26 mouse cellular contexts compared by ENCODE assay signal in genomic region chr14:90232661-90233060, GRCm38 (mm10).
"Had no signal": no experiment of that assay in that cellular context is flagged by ENCODE, and none has a peak within 500 bp of the region (broad histone marks: within the 10 kb centered on the region; RNA-seq: fewer than 3 reads in every experiment).

No protein-coding gene starts in this region.

- DNase-seq: gastrocnemius, adult 2 months; gastrocnemius, postnatal 10 days; gastrocnemius, postnatal 25 days; heart, adult 18-20 months; heart, postnatal 14 days; heart, postnatal 36 days; kidney, adult 11 months; kidney, adult 2 months; kidney, adult 9 months; kidney, postnatal 14 days; kidney, postnatal 36 days; layer of hippocampus, adult 9-11 months; layer of hippocampus, postnatal 36 days; liver had no signal

- H3K36me3 ChIP-seq: heart, embryonic 10.5 days; heart, embryonic 12.5 days; hindbrain, embryonic 12.5 days; hindbrain, embryonic 15.5 days; kidney, embryonic 15.5 days; limb, embryonic 10.5 days; limb, embryonic 12.5 days had no signal

- H3K4me1 ChIP-seq: heart, embryonic 10.5 days; heart, embryonic 12.5 days; hindbrain, embryonic 12.5 days; hindbrain, embryonic 15.5 days; kidney, embryonic 15.5 days; limb, embryonic 10.5 days; limb, embryonic 12.5 days had no signal

- H3K9me3 ChIP-seq: heart, embryonic 10.5 days; heart, embryonic 12.5 days; hindbrain, embryonic 12.5 days; hindbrain, embryonic 15.5 days; kidney, embryonic 15.5 days; limb, embryonic 10.5 days; limb, embryonic 12.5 days had no signal

- H3K4me2 ChIP-seq: heart, embryonic 12.5 days; hindbrain, embryonic 12.5 days; hindbrain, embryonic 15.5 days; kidney, embryonic 15.5 days; limb, embryonic 12.5 days; liver, embryonic 11.5 days had no signal

- ATAC-seq: hindbrain, postnatal 0 days; intestine, embryonic 16.5 days had no signal

- H3K27ac ChIP-seq: gastrocnemius, adult 2 months; heart, embryonic 10.5 days; hindbrain, embryonic 12.5 days; hindbrain, embryonic 15.5 days; hindbrain, postnatal 0 days; kidney, embryonic 15.5 days; kidney, postnatal 0 days; left cerebral cortex, adult 2 months; limb, embryonic 10.5 days; limb, embryonic 12.5 days had no signal

- H3K27me3 ChIP-seq: heart, embryonic 12.5 days; hindbrain, embryonic 12.5 days; hindbrain, embryonic 15.5 days; kidney, embryonic 15.5 days; limb, embryonic 12.5 days had no signal

- H3K9ac ChIP-seq: heart, embryonic 12.5 days; hindbrain, embryonic 12.5 days; hindbrain, embryonic 15.5 days; kidney, embryonic 15.5 days; limb, embryonic 12.5 days had no signal

- H3K4me3 ChIP-seq: gastrocnemius, adult 2 months; heart, embryonic 10.5 days; heart, embryonic 12.5 days; hindbrain, embryonic 12.5 days; hindbrain, embryonic 15.5 days; kidney, embryonic 15.5 days; left cerebral cortex, adult 2 months; limb, embryonic 10.5 days; limb, embryonic 12.5 days had no signal
